Mouse (Mus musculus) kidney, postnatal 0 days (tissue): ENCODE measurements around the gene Kremen2. TPM values are rescaled to one million over a fixed set of nuclear protein-coding genes. Genes with fewer than 3 reads are reported as not detected.

Experiments used
- ATAC-seq: fragments of 200-750 bp; cut with Nextera tagmentation; replicated peaks from 2 replicates; pipeline ENCODE4 v1.8.0; 2017; ENCODE audit warnings: low read depth, moderate number of reproducible peaks, moderate TSS enrichment, moderate library complexity; ENCODE audit not compliant: low FRiP score
- DNase-seq: peaks from one replicate; pipeline ENCODE4 v3.0.0-alpha.2; 2016; ENCODE audit warnings: low spot score
- H3K27ac ChIP-seq: fragments of 300-500 bp; sonication (generic); 2 replicates; pipeline ENCODE4 v1.5.1; 2014; ENCODE audit warnings: mild to moderate bottlenecking
- H3K27me3 ChIP-seq: fragments of 300-500 bp; sonication (generic); 2 replicates; pipeline ENCODE4 v1.6.1; 2014; ENCODE audit warnings: low read length, mixed read lengths; ENCODE audit not compliant: insufficient read depth
- H3K36me3 ChIP-seq: fragments of 300-500 bp; sonication (generic); 2 replicates; pipeline ENCODE4 v1.6.1; 2014; ENCODE audit warnings: low read length, mixed read lengths; ENCODE audit not compliant: insufficient read depth
- H3K4me1 ChIP-seq: fragments of 300-500 bp; sonication (generic); replicated peaks from 2 replicates; pipeline ENCODE4 v1.6.1; 2014; ENCODE audit warnings: antibody characterized with exemption, low read length, mixed read lengths; ENCODE audit not compliant: insufficient read depth
- H3K4me2 ChIP-seq: fragments of 300-500 bp; sonication (generic); 2 replicates; pipeline ENCODE4 v1.6.1; 2014; ENCODE audit warnings: mild to moderate bottlenecking, low read length, moderate library complexity, mixed read lengths
- H3K4me3 ChIP-seq: fragments of 300-500 bp; sonication (generic); replicated peaks from 2 replicates; pipeline ENCODE4 v1.5.1; 2014; ENCODE audit warnings: low read depth, low read length
- H3K9ac ChIP-seq: fragments of 300-500 bp; sonication (generic); 2 replicates; pipeline ENCODE4 v1.6.1; 2014; ENCODE audit warnings: low read depth, low read length
- H3K9me3 ChIP-seq: fragments of 300-500 bp; sonication (generic); replicated peaks from 2 replicates; pipeline ENCODE4 v1.6.1; 2016; ENCODE audit warnings: low read length, inconsistent platforms, mixed read lengths
- CTCF ChIP-seq: IDR thresholded peaks from 2 replicates; pipeline ENCODE4 v1.5.1; 2016; ENCODE audit warnings: antibody characterized with exemption, low read depth, mild to moderate bottlenecking, moderate library complexity
- WGBS: fragments of 180-500 bp; shearing (Covaris S2); extraction: QIAGEN DNeasy Blood & Tissue Kit; methylation state at CpG from one replicate; pipeline ENCODE4 v1.1.7; 2014; 5-methylcytosine and 5-hydroxymethylcytosine counted together
- polyA plus RNA-seq: library from polyadenylated mRNA; unstranded; fragments of >200 nt; fragmentation: Nextera tagmentation; extraction: Ambion mirVana; gene quantifications from 2 replicates; pipeline ENCODE4 v1.2.1, GENCODE M21; 2015

The Kremen2 gene
- polyA plus RNA-seq, 1 experiment from 2014 or later: 0.29 TPM

DNA sequence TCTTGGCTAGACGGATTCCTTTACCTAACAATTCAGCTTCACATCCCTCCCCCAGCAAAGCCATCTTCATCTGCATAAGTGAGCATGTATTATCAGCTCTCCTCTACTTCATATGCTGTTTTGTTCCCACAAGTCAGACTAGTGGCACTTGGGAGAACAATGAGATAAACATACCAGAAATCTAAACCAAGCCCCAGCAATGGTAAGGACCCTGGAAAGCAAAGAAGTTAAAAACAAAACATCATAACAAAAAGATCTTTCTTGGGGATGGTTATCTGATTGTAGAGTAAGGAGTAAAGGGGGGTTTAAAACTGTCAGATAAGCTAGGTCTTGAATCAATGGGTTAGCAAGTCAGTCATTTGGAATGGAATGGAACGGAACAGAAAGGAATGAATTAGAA is 24.9 kb upstream of the Kremen2 start:
- Histone ChIP-seq H3K9ac (peak overlapping the region; percentile 89), H3K27ac (0 out of 2 replicates have a peak overlapping the region, but pooled peaks have one; percentile 81), H3K4me3 (peak overlapping the region; percentile 79), H3K27me3 (no peaks in the 10 kb centered on the region), H3K9me3 (no peaks in the 10 kb centered on the region), H3K36me3 (no peaks in the 10 kb centered on the region; the same call in 1 of the 2 replicates), H3K4me2 (peak overlapping the region; percentile 81), H3K4me1 (no peaks in the 10 kb centered on the region)
- no peak for DNase-seq
- 17% methylated on average over 2 of the region's 2 CpGs for WGBS
- no peak for ATAC-seq
- no peak for TF ChIP-seq CTCF

DNA sequence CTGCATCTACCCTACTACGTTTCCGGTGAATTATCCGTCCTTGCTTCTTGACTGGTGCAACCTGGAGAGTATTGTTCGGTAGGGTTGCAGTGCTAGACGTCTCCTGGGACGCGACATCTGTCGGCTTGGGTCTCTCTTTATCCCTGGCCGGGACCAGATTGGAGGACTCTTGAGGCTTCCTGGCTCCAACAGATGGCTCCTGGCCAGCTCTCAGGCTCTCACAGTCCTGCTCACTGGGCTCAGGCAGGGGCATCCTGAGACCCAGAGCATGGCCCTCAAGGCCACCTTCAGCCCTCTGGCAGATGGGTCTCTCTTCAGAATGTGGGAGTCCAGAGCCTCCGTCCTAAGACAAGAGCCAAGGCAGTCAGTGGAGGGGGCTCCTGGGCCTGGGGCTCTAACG is 17.3 kb upstream of the Kremen2 start:
- no peaks in the 10 kb centered on the region for H3K9me3 ChIP-seq
- no peak overlapping the region for H3K4me2 ChIP-seq
- H3K27ac ChIP-seq: no peak overlapping the region
- no peak overlapping the region for H3K4me3 ChIP-seq
- ATAC-seq (no peak), DNase-seq (no peak)
- no peaks in the 10 kb centered on the region for H3K4me1 ChIP-seq
- WGBS: 86% methylated on average over 11 of the region's 11 CpGs
- TF ChIP-seq CTCF: no peak
- no peaks in the 10 kb centered on the region for H3K27me3 ChIP-seq
- peaks cover 22% of the 10 kb centered on the region for H3K36me3 ChIP-seq
- no peak overlapping the region for H3K9ac ChIP-seq

DNA sequence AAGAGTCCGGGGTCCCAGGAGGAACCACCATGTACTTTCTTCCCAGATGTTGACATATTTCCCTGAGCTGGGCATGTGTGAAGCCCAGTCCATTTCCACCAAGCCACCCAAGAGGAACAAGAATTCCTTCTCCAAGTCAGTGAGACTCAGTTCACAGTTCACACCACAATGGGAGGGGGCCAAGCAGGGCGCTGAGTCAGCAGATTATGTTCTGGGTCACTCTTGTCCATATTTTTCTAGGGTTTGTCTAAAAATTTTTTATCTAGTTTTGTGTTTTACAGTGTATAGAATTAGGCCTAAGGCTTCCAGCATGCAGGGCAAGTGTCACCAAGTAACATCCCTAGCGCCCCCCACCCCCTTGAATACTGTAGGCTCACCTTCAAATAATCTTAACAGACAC is 15.5 kb upstream of the Kremen2 start:
- no peak for TF ChIP-seq CTCF
- Histone ChIP-seq H3K9me3 (no peaks in the 10 kb centered on the region), H3K27me3 (no peaks in the 10 kb centered on the region), H3K4me2 (no peak overlapping the region), H3K27ac (no peak overlapping the region), H3K36me3 (peaks cover 37% of the 10 kb centered on the region), H3K4me1 (no peaks in the 10 kb centered on the region), H3K4me3 (no peak overlapping the region), H3K9ac (no peak overlapping the region)
- ATAC-seq (no peak), DNase-seq (no peak)
- 92% methylated on average over 3 of the region's 3 CpGs for WGBS

DNA sequence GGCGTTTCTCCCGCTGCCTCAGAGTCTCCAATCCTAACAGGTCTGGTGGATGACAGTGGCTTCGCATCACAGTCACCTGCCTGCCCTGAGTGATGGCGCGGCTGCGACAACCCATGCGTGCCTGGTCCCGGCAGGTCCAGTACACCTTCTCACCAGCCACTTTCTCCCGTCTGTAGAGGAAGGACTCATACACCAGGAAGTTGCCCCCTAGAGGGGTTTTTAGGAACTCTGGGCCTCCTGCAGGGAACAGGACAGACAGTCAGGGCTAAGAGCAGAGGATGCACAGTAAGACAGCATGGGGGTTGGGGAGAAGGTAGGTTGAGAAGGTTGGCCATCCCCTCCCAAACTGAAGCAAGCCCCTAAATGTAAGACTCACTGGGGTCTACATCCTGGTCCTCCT is 14.6 kb upstream of the Kremen2 start:
- H3K4me2 ChIP-seq: no peak overlapping the region
- H3K4me1 ChIP-seq: no peaks in the 10 kb centered on the region
- ATAC-seq: no peak
- H3K9ac ChIP-seq: no peak overlapping the region
- 96% methylated on average over 9 of the region's 9 CpGs for WGBS
- H3K36me3 ChIP-seq: peaks cover 45% of the 10 kb centered on the region
- no peak overlapping the region for H3K27ac ChIP-seq
- H3K9me3 ChIP-seq: no peaks in the 10 kb centered on the region
- H3K4me3 ChIP-seq: no peak overlapping the region
- DNase-seq: no peak
- no peak for TF ChIP-seq CTCF
- no peaks in the 10 kb centered on the region for H3K27me3 ChIP-seq

DNA sequence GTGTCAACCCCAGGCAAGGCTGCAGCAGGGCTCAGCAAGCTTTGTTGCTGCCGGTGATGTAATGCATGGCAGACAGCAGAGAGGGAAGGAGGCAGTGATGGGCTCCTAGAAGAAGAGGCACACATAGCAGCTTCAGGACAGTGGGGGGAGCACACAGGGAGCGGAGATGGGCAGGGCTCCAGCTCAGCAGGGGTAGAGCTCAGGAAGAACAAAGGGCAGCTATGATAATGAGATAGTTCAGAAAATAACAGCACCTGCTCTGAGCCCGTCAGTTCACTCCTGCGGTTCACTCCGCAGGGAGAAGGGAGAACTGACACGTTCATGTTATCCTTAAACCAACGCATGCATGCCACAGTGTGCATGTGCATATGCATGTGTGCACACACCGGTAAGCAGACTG is 13.2 kb upstream of the Kremen2 start:
- H3K9ac ChIP-seq: no peak overlapping the region
- H3K9me3 ChIP-seq: no peaks in the 10 kb centered on the region
- DNase-seq (no peak), ATAC-seq (no peak)
- H3K4me3 ChIP-seq: no peak overlapping the region
- H3K27me3 ChIP-seq: no peaks in the 10 kb centered on the region
- no peak for TF ChIP-seq CTCF
- H3K36me3 ChIP-seq: peaks cover 45% of the 10 kb centered on the region
- WGBS: 88% methylated on average over 8 of the region's 8 CpGs
- no peak overlapping the region for H3K4me2 ChIP-seq
- no peaks in the 10 kb centered on the region for H3K4me1 ChIP-seq
- H3K27ac ChIP-seq: no peak overlapping the region

DNA sequence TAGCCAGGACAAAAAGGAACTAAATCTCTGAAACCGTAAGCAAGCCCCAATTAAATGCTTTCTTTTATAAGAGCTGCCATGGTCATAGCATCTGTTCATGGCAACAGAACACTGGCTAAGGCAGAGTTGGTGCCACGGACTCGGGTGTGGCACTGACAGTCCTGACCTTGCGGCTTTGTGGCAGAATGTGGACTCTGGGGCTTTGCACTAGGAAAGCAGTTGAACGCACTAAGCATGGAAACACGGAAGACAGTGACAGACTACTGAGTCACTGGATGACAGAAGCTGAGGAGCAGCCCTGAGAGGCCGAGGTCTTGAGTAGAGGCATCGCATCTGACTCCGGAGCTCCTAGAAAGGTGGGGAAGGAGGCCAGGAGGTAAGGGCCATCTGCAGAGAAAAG is 11.9 kb upstream of the Kremen2 start:
- Histone ChIP-seq H3K27ac (no peak overlapping the region), H3K4me1 (no peaks in the 10 kb centered on the region), H3K4me3 (no peak overlapping the region), H3K36me3 (peaks cover 49% of the 10 kb centered on the region), H3K9ac (no peak overlapping the region), H3K27me3 (no peaks in the 10 kb centered on the region), H3K4me2 (no peak overlapping the region), H3K9me3 (no peaks in the 10 kb centered on the region)
- no peak for ATAC-seq
- 95% methylated on average over 9 of the region's 9 CpGs for WGBS
- no peak for DNase-seq
- TF ChIP-seq CTCF: no peak

DNA sequence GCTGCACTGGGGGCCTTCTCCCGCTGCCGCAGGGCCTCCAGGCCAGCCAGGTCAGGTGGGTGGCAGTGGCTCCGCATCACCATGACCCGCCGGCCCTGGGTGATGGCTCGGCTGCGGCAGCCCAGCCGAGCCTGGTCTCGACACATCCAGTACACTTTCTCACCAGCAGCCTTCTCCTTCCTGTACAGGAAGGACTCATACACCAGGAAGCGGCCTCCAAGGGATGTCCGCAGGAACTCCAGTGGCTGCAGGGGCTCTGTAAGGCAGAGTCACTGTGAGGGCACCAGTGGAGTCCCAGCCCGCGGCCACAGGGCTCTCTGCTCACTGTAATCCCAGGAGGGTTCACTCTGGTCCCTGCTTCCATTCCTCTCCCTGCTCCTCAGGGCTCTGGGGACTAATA is 10.1 kb upstream of the Kremen2 start:
- TF ChIP-seq CTCF: no peak
- ATAC-seq (no peak), DNase-seq (peak; percentile 19)
- Histone ChIP-seq H3K9me3 (no peaks in the 10 kb centered on the region), H3K9ac (no peak overlapping the region), H3K4me2 (no peak overlapping the region), H3K36me3 (peaks cover 58% of the 10 kb centered on the region), H3K27ac (no peak overlapping the region; the same call in 1 of the 2 replicates), H3K4me3 (no peak overlapping the region), H3K27me3 (no peaks in the 10 kb centered on the region), H3K4me1 (no peaks in the 10 kb centered on the region)
- WGBS: 78% methylated on average over 13 of the region's 13 CpGs
